Comparison of ENCODE assay signal across 8 mouse cellular contexts in genomic region chr10:51405141-51405540, GRCm38 (mm10).
A peak's percentile ranks its signal among the peaks of the same experiment; 100 is the strongest.
DNase-seq lines count a peak whose midpoint lies in the region; ATAC-seq and TF ChIP-seq lines count a peak whose summit lies in the region.

No protein-coding gene starts in this region.

- no peak overlapping the region for H3K27ac ChIP-seq in forebrain, embryonic 15.5 days (replicated peaks)
- H3K27ac ChIP-seq in intestine, embryonic 16.5 days (ENCODE audit: low read length) = no peak overlapping the region
- no peak overlapping the region for H3K27ac ChIP-seq in limb, embryonic 10.5 days

- no peak overlapping the region for H3K9ac ChIP-seq in forebrain, embryonic 15.5 days (replicated peaks)
- no peak overlapping the region for H3K9ac ChIP-seq in intestine, embryonic 16.5 days (ENCODE audit: low read depth, low read length)

- no peaks in the 10 kb centered on the region for H3K4me1 ChIP-seq in forebrain, embryonic 15.5 days
- H3K4me1 ChIP-seq in intestine, embryonic 16.5 days (ENCODE audit: control insufficient read depth, insufficient read depth, low read length) = no peaks in the 10 kb centered on the region
- no peaks in the 10 kb centered on the region for H3K4me1 ChIP-seq in limb, embryonic 10.5 days

- peak; percentile 69 for DNase-seq in testis, postnatal 10 days (ENCODE audit: low spot score)
- no peak for DNase-seq in testis, postnatal 14 days (ENCODE audit: low spot score)
- DNase-seq in c-Kit-positive CD71-positive TER-119-positive erythroid progenitor cells, embryonic 14.5 days (ENCODE audit: low spot score) = peak; percentile 42
- peak; percentile 64 for DNase-seq in limb, embryonic 10.5 days (ENCODE audit: low spot score)
- peak; percentile 5 for DNase-seq in thymus, postnatal 36 days

- H3K36me3 ChIP-seq in forebrain, embryonic 15.5 days = no peaks in the 10 kb centered on the region
- H3K36me3 ChIP-seq in intestine, embryonic 16.5 days (ENCODE audit: control insufficient read depth, insufficient read depth, low read length) = no peaks in the 10 kb centered on the region
- no peaks in the 10 kb centered on the region for H3K36me3 ChIP-seq in limb, embryonic 10.5 days
- H3K36me3 ChIP-seq in myocyte (ENCODE audit: control insufficient read depth, insufficient read depth) = no peaks in the 10 kb centered on the region

- no peak overlapping the region for H3K4me3 ChIP-seq in forebrain, embryonic 15.5 days
- H3K4me3 ChIP-seq in intestine, embryonic 16.5 days (ENCODE audit: low read length) = no peak overlapping the region
- no peak overlapping the region for H3K4me3 ChIP-seq in limb, embryonic 10.5 days
- H3K4me3 ChIP-seq in myocyte = no peak overlapping the region

- peak; percentile 90 for ATAC-seq in forebrain, embryonic 15.5 days (replicated peaks)
- ATAC-seq in intestine, embryonic 16.5 days = peak; percentile 60; the same call in 1 of the 2 replicates

- H3K9me3 ChIP-seq in forebrain, embryonic 15.5 days = no peaks in the 10 kb centered on the region
- H3K9me3 ChIP-seq in intestine, embryonic 16.5 days (ENCODE audit: control insufficient read depth, low read length) = no peaks in the 10 kb centered on the region
- no peaks in the 10 kb centered on the region for H3K9me3 ChIP-seq in limb, embryonic 10.5 days (replicated peaks)

- H3ac ChIP-seq in myocyte (ENCODE audit: control insufficient read depth, insufficient read length) = no peak overlapping the region

- no peak for TF ChIP-seq POLR2A in myocyte (IDR thresholded peaks at IDR 0.05; ENCODE audit: insufficient read length, low read depth)

- no peak overlapping the region for H3K4me2 ChIP-seq in forebrain, embryonic 15.5 days (replicated peaks)
- H3K4me2 ChIP-seq in intestine, embryonic 16.5 days (ENCODE audit: low read depth, low read length) = no peak overlapping the region
- H3K4me2 ChIP-seq in myocyte (ENCODE audit: low read depth) = peak overlapping the region; percentile 52

- no peaks in the 10 kb centered on the region for H3K79me2 ChIP-seq in myocyte (ENCODE audit: control insufficient read depth, insufficient read depth)

- WGBS in forebrain, embryonic 15.5 days = 2% methylated on average over 9 of the region's 9 CpGs
- 4% methylated on average over 9 of the region's 9 CpGs for WGBS in intestine, embryonic 16.5 days
- 14% methylated on average over 9 of the region's 9 CpGs for WGBS in limb, embryonic 10.5 days

- no peaks in the 10 kb centered on the region for H3K27me3 ChIP-seq in forebrain, embryonic 15.5 days
- H3K27me3 ChIP-seq in intestine, embryonic 16.5 days (replicated peaks; ENCODE audit: control insufficient read depth, insufficient read depth, low read length) = no peaks in the 10 kb centered on the region
- no peaks in the 10 kb centered on the region for H3K27me3 ChIP-seq in limb, embryonic 10.5 days (ENCODE audit: low read depth, poor library complexity, severe bottlenecking)
- no peaks in the 10 kb centered on the region for H3K27me3 ChIP-seq in myocyte (ENCODE audit: control insufficient read depth, insufficient read depth, insufficient read length)

TF ChIP-seq in myocyte, 11 proteins besides CTCF, POLR2A, EP300 and RAD21:
- no peak for TF ChIP-seq TCF3 (IDR thresholded peaks at IDR 0.05; ENCODE audit: insufficient read length, low read depth)
- no peak for TF ChIP-seq TCF12 (IDR thresholded peaks at IDR 0.05; ENCODE audit: insufficient read depth, poor library complexity, severe bottlenecking)
- TF ChIP-seq USF1 (IDR thresholded peaks at IDR 0.05; ENCODE audit: low read depth) = no peak
- TF ChIP-seq MYOD1 (IDR thresholded peaks at IDR 0.05; ENCODE audit: control insufficient read depth in 1 of 3, insufficient read length in 2 of 3, low read depth in 2 of 3) = no peak
- TF ChIP-seq CEBPB (IDR thresholded peaks at IDR 0.05; ENCODE audit: insufficient read depth, poor library complexity, severe bottlenecking) = no peak
- no peak for TF ChIP-seq MAX (IDR thresholded peaks at IDR 0.05; ENCODE audit: low read depth)
- TF ChIP-seq REST (IDR thresholded peaks at IDR 0.05; ENCODE audit: insufficient read depth, insufficient read length) = no peak
- no peak for TF ChIP-seq MYOG (IDR thresholded peaks at IDR 0.05; ENCODE audit: control insufficient read depth in 1 of 3, insufficient read depth in 1 of 3, insufficient read length in 2 of 3, low read depth in 2 of 3)
- no peak for TF ChIP-seq SRF (IDR thresholded peaks at IDR 0.05; ENCODE audit: control insufficient read depth, insufficient read length, low read depth)
- TF ChIP-seq POLR2AphosphoS2 (IDR thresholded peaks at IDR 0.05; ENCODE audit: insufficient read length, low read depth) = no peak
